Mouse (Mus musculus) hindbrain, postnatal 0 days (tissue): ENCODE data around the gene Adprhl1. TPM values are rescaled to one million over a fixed set of nuclear protein-coding genes. Genes with fewer than 3 reads are reported as not detected.
A peak's percentile ranks its signal among the peaks of the same experiment; 100 is the strongest.

Experiments used
- ATAC-seq: fragments of 200-750 bp; cut with Nextera tagmentation; 2 replicates; pipeline ENCODE4 v1.8.0; 2017; ENCODE audit warnings: mild to moderate bottlenecking, moderate TSS enrichment, moderate library complexity
- DNase-seq: peaks from one replicate; pipeline ENCODE4 v3.0.0-alpha.2; 2015; ENCODE audit warnings: low spot score
- H3K27ac ChIP-seq: fragments of 300-500 bp; sonication (generic); 2 replicates; pipeline ENCODE4 v1.5.1; 2014; ENCODE audit warnings: mild to moderate bottlenecking
- H3K27me3 ChIP-seq: fragments of 300-500 bp; sonication (generic); 2 replicates; pipeline ENCODE4 v1.6.1; 2014; ENCODE audit warnings: low read length, mixed read lengths; ENCODE audit not compliant: insufficient read depth
- H3K36me3 ChIP-seq: fragments of 300-500 bp; sonication (generic); 2 replicates; pipeline ENCODE4 v1.6.1; 2014; ENCODE audit warnings: low read length, mixed read lengths; ENCODE audit not compliant: insufficient read depth
- H3K4me1 ChIP-seq: fragments of 300-500 bp; sonication (generic); 2 replicates; pipeline ENCODE4 v1.6.1; 2014; ENCODE audit warnings: antibody characterized with exemption, low read length, mixed read lengths; ENCODE audit not compliant: insufficient read depth
- H3K4me2 ChIP-seq: fragments of 300-500 bp; sonication (generic); 2 replicates; pipeline ENCODE4 v1.6.1; 2014; ENCODE audit warnings: low read depth, mild to moderate bottlenecking, low read length, moderate library complexity, mixed read lengths
- H3K4me3 ChIP-seq: fragments of 300-500 bp; sonication (generic); 2 replicates; pipeline ENCODE4 v1.5.1; 2014; ENCODE audit warnings: low read length
- H3K9ac ChIP-seq: fragments of 300-500 bp; sonication (generic); replicated peaks from 2 replicates; pipeline ENCODE4 v1.6.1; 2014; ENCODE audit warnings: mild to moderate bottlenecking, low read length, moderate library complexity, mixed read lengths
- H3K9me3 ChIP-seq: fragments of 300-500 bp; sonication (generic); 2 replicates; pipeline ENCODE4 v1.6.1; 2016; ENCODE audit warnings: low read length, mixed read lengths
- CTCF ChIP-seq: IDR thresholded peaks from 2 replicates; pipeline ENCODE4 v1.5.1; 2016; ENCODE audit warnings: antibody characterized with exemption, control low read depth, low read depth
- WGBS: fragments of 180-500 bp; shearing (Covaris S2); extraction: QIAGEN DNeasy Blood & Tissue Kit; methylation state at CpG from one replicate; pipeline ENCODE4 v1.1.7; 2014; 5-methylcytosine and 5-hydroxymethylcytosine counted together
- polyA plus RNA-seq: library from polyadenylated mRNA; unstranded; fragments of >200 nt; fragmentation: Nextera tagmentation; extraction: Ambion mirVana; gene quantifications from 2 replicates; pipeline ENCODE4 v1.2.1, GENCODE M21; 2015
- total RNA-seq: library from RNA; depleted of rRNA; stranded (reverse); fragments of >200 nt; gene quantifications from 2 replicates; pipeline ENCODE4 v1.2.3, GENCODE M21; 2014

Gene Adprhl1
- total and polyA plus RNA-seq, 2 experiments from 2014 or later: 0.14 TPM; not detected in 1

- Histone ChIP-seq H3K4me2 (peak within 1 kb of the TSS; percentile 97), H3K9ac (peak within 1 kb of the TSS; percentile 74), H3K9me3 (no peaks in the 10 kb centered on the region), H3K36me3 (peaks cover 8% of the 10 kb centered on the region; the same call in 1 of the 2 replicates), H3K4me3 (peak within 1 kb of the TSS; percentile 72), H3K4me1 (peaks cover 15% of the 10 kb centered on the region), H3K27ac (peak within 1 kb of the TSS; percentile 92), H3K27me3 (no peaks in the 10 kb centered on the region)
- TF ChIP-seq CTCF: no peak
- DNase-seq: peak; percentile 99
- WGBS: under 1% methylated on average over 75 of the region's 79 CpGs
- ATAC-seq: peak; percentile 94
Measured at GRCm38 (mm10) chr8:13287692-13288623, 34.0 kb upstream of the Adprhl1 start, which contains the start of the genes Dcun1d2 and Tmco3. Dcun1d2 (minus strand) TSS chr8:13288131. Tmco3 (plus strand) TSS chr8:13288190.

- peaks cover 15% of the 10 kb centered on the region for H3K4me1 ChIP-seq
Measured at GRCm38 (mm10) chr8:13287304-13287691, 33.3 kb upstream of the Adprhl1 start.

GRCm38 (mm10) chr8:13283200-13283599 is 29.2 kb upstream of the Adprhl1 start:
- peaks cover 9% of the 10 kb centered on the region for H3K4me1 ChIP-seq
- DNase-seq (no peak), ATAC-seq (no peak)
- no peak overlapping the region for H3K9ac ChIP-seq
- 84% methylated on average over 1 of the region's 1 CpGs for WGBS
- no peak overlapping the region for H3K4me2 ChIP-seq
- peak; percentile 22 for TF ChIP-seq CTCF
- no peak overlapping the region for H3K4me3 ChIP-seq
- no peaks in the 10 kb centered on the region for H3K36me3 ChIP-seq
- H3K27me3 ChIP-seq: no peaks in the 10 kb centered on the region
- no peak overlapping the region for H3K27ac ChIP-seq
- H3K9me3 ChIP-seq: no peaks in the 10 kb centered on the region

More at GRCm38 (mm10) chr8:13287304-13287691, 33.3 kb upstream of the Adprhl1 start:
- peak; percentile 86 for ATAC-seq
- peak overlapping the region; percentile 74 for H3K9ac ChIP-seq
- H3K4me2 ChIP-seq: peak overlapping the region; percentile 97
- H3K36me3 ChIP-seq: peaks cover 8% of the 10 kb centered on the region; the same call in 1 of the 2 replicates
- TF ChIP-seq CTCF: no peak
- H3K9me3 ChIP-seq: no peaks in the 10 kb centered on the region
- 0% methylated on average over 34 of the region's 34 CpGs for WGBS
- DNase-seq: peak; percentile 85
- peak overlapping the region; percentile 72 for H3K4me3 ChIP-seq
- H3K27me3 ChIP-seq: no peaks in the 10 kb centered on the region
- H3K27ac ChIP-seq: peak overlapping the region; percentile 92

- no peaks in the 10 kb centered on the region for H3K4me1 ChIP-seq
- H3K27ac ChIP-seq: no peak overlapping the region
- no peaks in the 10 kb centered on the region for H3K9me3 ChIP-seq
- no peaks in the 10 kb centered on the region for H3K27me3 ChIP-seq
- WGBS: 92% methylated on average over 5 of the region's 5 CpGs
- ATAC-seq (no peak), DNase-seq (no peak)
- no peak overlapping the region for H3K4me3 ChIP-seq
- no peak overlapping the region for H3K4me2 ChIP-seq
- H3K36me3 ChIP-seq: 0 out of 2 replicates have a peak, but pooled peaks cover 4% of the 10 kb centered on the region
- H3K9ac ChIP-seq: no peak overlapping the region
- no peak for TF ChIP-seq CTCF
Measured at GRCm38 (mm10) chr8:13276941-13277447, 23.0 kb upstream of the Adprhl1 start.

GRCm38 (mm10) chr8:13272834-13273233 is 18.9 kb upstream of the Adprhl1 start:
- H3K4me1 ChIP-seq: no peaks in the 10 kb centered on the region
- H3K27me3 ChIP-seq: no peaks in the 10 kb centered on the region
- no peak overlapping the region for H3K4me3 ChIP-seq
- H3K9ac ChIP-seq: no peak overlapping the region
- TF ChIP-seq CTCF: no peak
- ATAC-seq (no peak), DNase-seq (no peak)
- H3K27ac ChIP-seq: no peak overlapping the region
- H3K4me2 ChIP-seq: no peak overlapping the region
- no peaks in the 10 kb centered on the region for H3K9me3 ChIP-seq
- 89% methylated on average over 5 of the region's 5 CpGs for WGBS
- peaks cover 33% of the 10 kb centered on the region for H3K36me3 ChIP-seq

GRCm38 (mm10) chr8:13267566-13267965 is 13.6 kb upstream of the Adprhl1 start:
- H3K36me3 ChIP-seq: peaks cover 31% of the 10 kb centered on the region

More at GRCm38 (mm10) chr8:13267566-13267965, 13.6 kb upstream of the Adprhl1 start:
- Histone ChIP-seq H3K4me1 (no peaks in the 10 kb centered on the region), H3K4me2 (no peak overlapping the region), H3K27me3 (no peaks in the 10 kb centered on the region), H3K9ac (no peak overlapping the region), H3K9me3 (no peaks in the 10 kb centered on the region), H3K4me3 (no peak overlapping the region), H3K27ac (no peak overlapping the region)
- 72% methylated on average over 2 of the region's 2 CpGs for WGBS
- no peak for TF ChIP-seq CTCF
- no peak for DNase-seq
- no peak for ATAC-seq
